Mouse (Mus musculus) lung, postnatal 14 days (tissue): ENCODE measurements around the gene Gm17364.
"Not testable (repeated sequence)": the region's sequence is repeated elsewhere in the genome, so short reads cannot be mapped to it uniquely, and the experiment has no call there.

ENCODE experiments used
- DNase-seq: peaks from one replicate; pipeline ENCODE4 v3.0.0; 2021

The Gm17364 gene

DNA sequence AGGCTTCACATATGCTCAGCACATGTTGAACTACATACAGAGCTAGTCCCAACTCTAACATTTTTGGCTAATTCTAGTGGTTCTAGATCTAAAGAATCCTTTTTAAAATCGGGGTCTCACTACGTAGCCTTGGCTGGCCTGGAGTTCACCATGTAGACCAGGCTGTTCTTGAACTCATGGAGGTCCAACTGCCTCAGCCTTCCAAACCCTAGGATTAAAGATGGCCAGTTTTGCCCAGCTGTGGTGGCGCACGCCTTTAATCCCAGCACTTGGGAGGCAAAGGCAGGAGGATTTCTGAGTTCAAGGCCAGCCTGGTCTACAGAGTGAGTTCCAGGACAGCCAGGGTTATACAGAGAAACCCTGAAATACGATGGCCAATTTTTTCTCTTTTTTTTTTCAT is 22.5 kb downstream of the Gm17364 start:
- not testable (repeated sequence) for DNase-seq

DNA sequence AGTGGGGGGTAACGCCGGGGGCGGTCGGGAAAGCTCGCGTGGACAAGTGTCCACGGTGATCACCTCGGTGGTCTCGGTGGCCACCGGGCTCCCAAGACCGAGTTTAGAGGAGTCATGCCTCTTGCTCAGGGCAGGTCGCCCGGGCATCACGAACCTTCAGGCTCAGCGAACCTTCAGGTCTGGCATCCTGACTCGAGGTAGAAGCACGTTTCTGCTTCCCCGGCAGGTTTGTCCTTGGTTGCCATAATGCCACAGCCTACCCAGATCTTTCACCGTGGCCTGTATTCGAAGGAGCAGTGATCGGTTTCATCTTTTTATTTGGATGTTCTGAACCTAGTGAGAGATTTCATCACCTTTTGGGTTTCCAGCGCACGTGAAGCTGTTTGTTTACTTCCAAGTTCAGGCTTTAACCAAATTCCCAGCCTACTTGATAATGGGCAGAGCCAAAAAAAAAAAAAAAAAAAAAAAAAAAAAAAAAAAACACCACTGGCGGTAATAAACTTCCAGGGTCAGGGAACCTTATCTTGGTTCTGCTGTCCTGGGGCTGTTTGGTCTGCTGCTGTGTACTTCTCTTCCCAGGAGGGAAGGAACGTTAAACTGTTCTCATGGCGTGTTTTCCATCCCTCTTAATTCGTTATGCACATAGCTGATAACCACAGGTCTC is 23.3 kb downstream of the Gm17364 start:
- peak; percentile 21 for DNase-seq

GRCm38 (mm10) chr13:41249538-41250317 is 24.0 kb downstream of the Gm17364 start, which contains the start of gene Smim13:
Gene Smim13, plus strand, starts transcription at chr13:41249844.
- DNase-seq = peak; percentile 90

DNA sequence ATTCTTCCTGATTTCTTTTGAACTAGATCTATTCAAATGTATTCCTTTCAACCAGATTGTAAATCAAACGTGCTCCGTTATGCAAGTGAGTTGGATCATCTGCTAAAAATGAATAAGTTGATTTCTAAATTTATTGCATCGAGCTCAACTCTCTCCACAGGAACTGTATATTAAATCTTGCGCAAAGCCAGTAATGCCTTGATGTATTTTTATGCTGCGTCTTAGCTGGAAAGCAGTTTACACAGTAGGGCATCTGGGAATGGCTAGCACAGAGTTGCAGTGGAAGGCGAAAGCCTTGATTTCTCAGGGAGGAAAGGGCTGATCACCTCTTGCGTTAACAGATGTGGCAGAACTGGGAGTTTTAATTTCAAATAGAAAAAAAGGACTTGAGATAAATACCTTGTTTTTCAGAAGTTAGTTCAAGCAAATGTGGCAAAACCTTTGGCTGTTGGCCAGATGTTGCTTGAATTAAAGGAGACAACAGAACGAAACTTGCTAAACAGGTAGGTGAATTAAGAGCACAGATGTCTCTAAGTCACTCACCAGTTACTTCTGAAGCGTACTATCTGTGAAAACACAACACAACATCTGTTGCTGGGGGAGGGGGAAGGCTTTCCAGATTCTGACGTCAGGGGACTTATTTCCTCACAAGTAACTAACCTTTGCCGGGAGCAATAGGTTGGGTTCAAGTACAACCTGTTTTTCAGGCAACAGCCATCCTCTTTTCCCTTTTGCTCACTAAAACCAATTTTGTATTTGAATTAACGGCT is 24.8 kb downstream of the Gm17364 start:
- DNase-seq = no peak

GRCm38 (mm10) chr13:41244306-41244830 is 29.4 kb downstream of the Gm17364 start:
- DNase-seq = no peak

DNA sequence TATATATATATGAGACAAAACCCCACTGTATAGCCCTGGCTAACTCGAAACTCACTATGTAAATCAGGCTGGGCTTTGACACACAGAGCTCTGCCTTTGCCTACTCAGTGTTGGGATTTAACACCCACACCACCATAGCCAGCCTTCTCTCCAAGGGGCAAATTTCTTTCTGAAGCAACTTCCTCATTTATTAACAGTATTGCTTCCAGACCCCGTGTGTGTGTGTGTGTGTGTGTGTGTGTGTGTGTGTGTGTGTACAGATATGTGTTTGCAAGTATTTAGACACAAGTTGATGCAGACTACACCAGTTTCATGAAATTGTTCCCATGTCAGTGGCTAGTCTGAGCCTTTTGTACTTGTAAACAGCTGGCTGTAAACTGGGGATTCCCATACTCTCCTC is 32.2 kb downstream of the Gm17364 start:
- no peak for DNase-seq

DNA sequence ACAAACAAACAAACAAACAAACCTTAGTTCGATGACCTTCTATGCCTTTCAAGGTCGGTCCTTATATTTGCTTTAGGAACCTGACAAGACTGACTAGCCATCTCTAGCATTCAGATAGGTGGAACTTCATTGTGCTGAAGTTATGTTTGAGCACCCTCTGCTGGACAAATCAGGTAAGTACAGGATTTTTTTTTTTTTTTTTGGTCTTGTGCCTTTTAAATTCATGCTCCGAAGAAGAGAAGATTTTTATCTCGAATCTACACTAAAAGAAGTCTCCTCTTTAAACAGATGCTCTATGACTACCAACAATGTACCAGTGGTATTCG is 35.0 kb downstream of the Gm17364 start:
- DNase-seq = no peak

DNA sequence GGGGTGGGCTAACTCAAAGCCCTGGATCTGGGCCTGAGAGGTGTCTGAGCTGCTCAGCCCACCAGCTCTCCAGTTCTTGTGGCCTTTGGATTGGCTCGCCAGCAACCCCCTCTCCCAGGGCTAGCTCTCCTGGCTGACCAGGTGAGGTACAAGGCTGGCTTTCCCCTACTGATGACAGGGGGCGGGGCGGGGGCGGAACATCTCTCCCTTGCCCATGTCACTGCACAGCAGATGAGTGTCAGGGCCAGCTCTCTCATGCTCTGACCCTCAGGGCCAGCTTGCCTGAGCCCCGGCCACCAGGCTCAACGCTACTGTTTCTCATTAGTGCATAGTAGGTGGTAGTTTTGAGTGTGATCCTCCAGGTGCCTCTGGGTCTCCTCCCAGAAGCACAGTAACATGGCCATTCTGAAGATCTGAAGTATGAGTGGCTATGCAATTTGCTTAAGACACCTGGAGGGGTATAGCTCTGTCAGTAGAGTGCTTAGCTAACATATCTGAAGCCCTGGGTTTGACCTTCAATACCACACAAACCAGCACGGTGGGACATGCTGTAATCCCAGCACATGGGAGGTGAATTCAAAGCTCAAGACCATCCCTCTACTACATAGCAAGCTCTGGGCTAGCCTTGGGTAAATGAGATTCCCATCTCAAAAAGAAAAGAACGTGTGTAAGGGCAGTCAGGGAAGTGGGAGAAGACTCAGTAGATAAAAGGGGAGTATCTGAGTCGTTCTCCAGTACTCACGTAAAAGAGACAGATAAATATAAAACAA is 35.6 kb downstream of the Gm17364 start:
- no peak for DNase-seq

DNA sequence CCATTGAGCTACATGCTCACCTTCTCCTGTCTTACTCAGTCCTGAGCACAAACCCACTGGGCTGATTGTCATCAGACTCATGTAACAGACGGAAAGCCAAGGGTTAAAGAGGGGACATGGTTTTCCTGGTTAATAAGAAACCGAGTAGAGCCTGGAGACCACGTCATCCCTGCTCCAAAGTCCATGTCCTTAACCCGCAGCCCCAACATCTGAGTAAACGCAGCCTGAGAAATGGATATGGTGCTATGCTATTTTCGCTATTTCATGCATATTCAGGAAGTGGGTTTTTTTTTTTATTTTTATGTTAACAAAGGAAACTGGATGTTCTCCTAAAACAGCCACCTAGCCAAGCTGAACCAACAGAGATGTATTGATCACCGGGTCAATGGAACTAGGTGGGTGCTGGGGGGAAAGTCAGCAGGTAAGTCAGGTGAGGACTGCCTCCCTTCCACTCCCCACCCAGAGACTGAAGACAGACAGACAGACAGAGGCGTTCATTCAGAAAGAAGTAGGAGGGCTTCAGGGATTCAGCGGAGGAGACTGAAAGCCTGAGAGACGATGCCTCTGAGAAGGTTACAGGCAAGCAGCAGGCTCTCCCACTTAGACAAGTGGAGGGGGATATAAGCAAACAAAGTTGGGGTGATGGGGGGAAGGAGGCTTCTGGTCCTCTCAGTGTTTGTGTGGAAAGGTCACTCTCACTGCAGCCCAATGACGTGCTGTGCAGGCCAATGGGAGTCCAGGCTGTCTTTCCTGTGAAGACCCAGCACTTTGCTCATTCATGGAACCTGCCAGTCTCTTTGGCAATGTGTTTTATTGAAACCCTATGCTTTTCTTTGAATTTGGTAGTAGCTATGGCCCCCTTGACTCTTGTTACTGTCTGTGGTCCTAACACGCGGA is 37.7 kb downstream of the Gm17364 start:
- no peak for DNase-seq

- no peak for DNase-seq
These were observed 38.6 kb downstream of the Gm17364 start for GRCm38 (mm10) chr13:41235181-41235580.

DNA sequence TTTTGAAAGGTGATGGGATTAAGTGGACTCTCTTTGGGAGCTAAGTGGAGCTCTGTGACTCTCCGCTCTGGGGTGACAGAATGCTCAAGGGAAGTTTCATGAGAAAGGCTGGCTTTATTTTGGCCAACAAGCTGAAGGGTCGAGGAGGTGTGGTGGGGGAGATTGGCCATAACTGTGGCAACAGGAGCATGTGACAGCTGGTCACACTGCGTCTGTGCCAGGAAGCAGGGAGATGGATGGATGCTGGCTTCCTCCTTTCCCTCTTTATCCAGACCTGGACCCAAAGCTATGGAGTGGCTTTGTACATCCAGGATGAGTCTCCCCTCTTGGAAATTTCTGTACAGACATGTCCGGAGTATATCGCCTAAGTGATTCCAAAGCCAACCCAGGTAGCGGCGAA is 40.5 kb downstream of the Gm17364 start:
- no peak for DNase-seq

DNA sequence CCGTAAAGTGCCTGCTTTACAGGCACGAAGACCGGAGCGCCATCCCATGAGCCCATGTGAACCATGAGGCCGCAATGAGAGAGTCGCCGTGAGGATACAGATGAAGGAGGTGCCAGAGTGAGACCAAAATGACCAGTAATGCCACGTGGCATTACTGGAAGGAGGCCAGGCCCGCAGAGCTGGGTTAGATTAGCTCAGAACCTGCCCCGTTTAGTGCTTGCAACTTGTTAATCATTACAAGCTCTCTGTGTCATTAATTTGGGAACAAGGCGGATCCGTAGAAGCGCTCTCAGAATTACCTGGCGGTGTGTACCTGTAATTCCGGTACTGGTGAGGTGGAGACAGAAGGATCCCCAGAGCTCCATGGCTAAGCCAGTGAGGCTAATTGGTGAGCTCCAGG is 41.6 kb downstream of the Gm17364 start:
- DNase-seq = no peak

GRCm38 (mm10) chr13:41231389-41231983 is 42.3 kb downstream of the Gm17364 start:
- DNase-seq = no peak

GRCm38 (mm10) chr13:41230256-41230655 is 43.5 kb downstream of the Gm17364 start:
- no peak for DNase-seq

DNA sequence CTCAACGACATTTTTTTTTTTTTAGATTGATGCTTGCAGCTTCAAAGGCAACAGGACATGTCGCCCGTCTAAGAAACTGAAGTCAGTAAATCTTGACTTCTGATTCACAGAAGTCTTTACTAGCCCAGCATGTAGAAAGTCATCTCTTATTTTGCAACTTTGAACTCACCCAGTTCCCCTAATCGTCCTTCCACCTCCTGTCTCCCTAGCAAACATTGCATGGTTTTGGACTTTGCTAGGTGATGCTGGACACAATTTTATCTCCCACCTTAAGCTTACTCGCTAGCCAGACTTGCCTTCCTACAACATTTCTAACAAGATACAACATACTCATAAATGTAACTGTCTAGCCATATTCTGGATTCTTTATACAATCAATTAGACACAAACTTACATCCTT is 45.7 kb downstream of the Gm17364 start:
- DNase-seq = no peak

GRCm38 (mm10) chr13:41226513-41226912 is 47.3 kb downstream of the Gm17364 start:
- DNase-seq = no peak
